Mouse (Mus musculus) erythroblast, embryonic 14.5 days (primary cell): ENCODE measurements around the gene Heg1. TPM values are rescaled to one million over a fixed set of nuclear protein-coding genes. Genes with fewer than 3 reads are reported as not detected.
A peak's percentile ranks its signal among the peaks of the same experiment; 100 is the strongest.

Experiments used
- H3K27me3 ChIP-seq: 2 replicates; pipeline ENCODE4 v1.6.1; 2012; ENCODE audit warnings: inconsistent platforms; ENCODE audit not compliant: control insufficient read depth
- H3K36me3 ChIP-seq: 2 replicates; pipeline ENCODE4 v1.6.1; 2012; ENCODE audit warnings: mild to moderate bottlenecking, inconsistent platforms; ENCODE audit not compliant: control insufficient read depth
- H3K4me1 ChIP-seq: 2 replicates; pipeline ENCODE4 v1.6.1; 2012; ENCODE audit warnings: inconsistent platforms; ENCODE audit not compliant: control insufficient read depth
- H3K4me3 ChIP-seq: replicated peaks from 2 replicates; pipeline ENCODE3; 2012; ENCODE audit warnings: moderate library complexity, mild to moderate bottlenecking, inconsistent platforms
- H3K9me3 ChIP-seq: 2 replicates; pipeline ENCODE4 v1.6.1; 2012; ENCODE audit warnings: low read length, inconsistent platforms, mixed read lengths; ENCODE audit not compliant: control insufficient read depth
- GATA1 ChIP-seq: IDR thresholded peaks from 2 replicates; pipeline ENCODE4 v1.6.1; 2012; ENCODE audit warnings: low read length, inconsistent platforms, mixed read lengths
- TAL1 ChIP-seq: IDR thresholded peaks from 3 replicates; pipeline ENCODE4 v1.6.1; 2012; ENCODE audit warnings: low read length, inconsistent platforms, mixed read lengths
- polyA plus RNA-seq: library from polyadenylated mRNA; stranded (reverse); fragments of >175 nt; gene quantifications from 2 replicates; pipeline ENCODE4 v1.2.3, GENCODE M21; 2012

Heg1 gene
- polyA plus RNA-seq, 1 experiment, result 0.04 TPM

DNA sequence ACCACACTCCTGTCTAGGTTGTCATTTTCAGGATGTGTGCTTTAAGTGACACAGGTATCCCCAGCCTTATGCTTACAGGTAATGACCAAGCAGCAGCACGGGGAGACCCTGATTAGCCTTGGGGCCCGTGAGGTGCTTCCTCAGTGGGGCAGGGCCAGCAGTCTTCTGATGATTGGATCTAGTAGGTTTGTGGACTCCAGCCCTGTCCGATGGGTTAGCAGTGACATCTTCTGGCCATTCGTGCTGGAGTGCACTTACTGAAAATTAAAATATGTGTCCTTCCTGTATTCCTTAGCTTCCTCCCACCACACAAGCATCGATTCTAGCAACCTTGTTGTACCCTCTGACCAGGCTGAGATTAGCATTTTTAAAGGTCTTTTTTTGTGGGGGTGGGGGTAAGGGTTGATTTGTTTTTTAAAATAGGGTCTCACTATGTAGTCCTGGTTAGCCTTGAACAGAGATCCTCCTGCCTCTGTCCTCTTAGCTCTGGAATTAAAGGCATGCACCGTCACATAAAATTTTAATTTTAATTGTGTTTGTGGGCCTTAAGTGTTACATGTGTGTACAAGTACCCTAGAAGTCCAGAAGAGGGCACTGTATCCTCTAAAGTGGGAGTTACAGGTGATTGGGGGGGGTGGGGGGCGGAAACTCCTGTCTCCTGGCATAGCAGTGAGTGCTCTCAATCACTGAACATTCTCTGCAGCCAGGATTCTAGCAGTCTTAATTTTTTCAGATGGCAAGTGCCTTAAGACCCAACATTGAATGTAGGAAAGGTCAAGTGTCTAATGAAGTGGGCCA lies 60.7 kb downstream of the Heg1 start:
- no peaks in the 10 kb centered on the region for H3K4me1 ChIP-seq
- no peaks in the 10 kb centered on the region for H3K27me3 ChIP-seq
- H3K4me3 ChIP-seq, result no peak overlapping the region
- peaks cover 7% of the 10 kb centered on the region; the same call in 1 of the 2 replicates for H3K36me3 ChIP-seq
- H3K9me3 ChIP-seq, result no peaks in the 10 kb centered on the region
- no peak for TF ChIP-seq TAL1
- no peak for TF ChIP-seq GATA1

DNA sequence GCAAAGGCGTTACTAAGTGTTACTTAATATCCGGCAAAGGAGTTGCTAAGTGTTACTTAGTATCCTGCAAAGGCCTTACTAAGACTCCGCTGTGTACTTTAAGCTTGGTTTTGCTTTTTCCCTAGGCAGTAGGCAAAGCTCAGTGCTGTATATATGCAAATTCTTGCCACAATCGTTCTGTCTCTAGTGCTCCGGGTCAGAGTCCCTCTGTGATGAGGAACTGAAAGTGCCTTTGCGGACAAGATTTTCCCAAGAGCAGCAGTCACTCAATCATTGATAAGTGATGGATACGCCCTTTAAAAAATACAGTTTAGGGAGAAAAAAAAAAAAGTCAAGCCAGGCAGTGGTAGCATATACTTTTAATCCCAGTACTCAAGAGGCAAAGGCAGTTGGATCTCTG lies 61.3 kb downstream of the Heg1 start:
- TF ChIP-seq GATA1, result no peak
- no peak for TF ChIP-seq TAL1
- H3K27me3 ChIP-seq, result no peaks in the 10 kb centered on the region
- no peak overlapping the region for H3K4me3 ChIP-seq
- peaks cover 7% of the 10 kb centered on the region; the same call in 1 of the 2 replicates for H3K36me3 ChIP-seq
- H3K9me3 ChIP-seq, result no peaks in the 10 kb centered on the region
- no peaks in the 10 kb centered on the region for H3K4me1 ChIP-seq

DNA sequence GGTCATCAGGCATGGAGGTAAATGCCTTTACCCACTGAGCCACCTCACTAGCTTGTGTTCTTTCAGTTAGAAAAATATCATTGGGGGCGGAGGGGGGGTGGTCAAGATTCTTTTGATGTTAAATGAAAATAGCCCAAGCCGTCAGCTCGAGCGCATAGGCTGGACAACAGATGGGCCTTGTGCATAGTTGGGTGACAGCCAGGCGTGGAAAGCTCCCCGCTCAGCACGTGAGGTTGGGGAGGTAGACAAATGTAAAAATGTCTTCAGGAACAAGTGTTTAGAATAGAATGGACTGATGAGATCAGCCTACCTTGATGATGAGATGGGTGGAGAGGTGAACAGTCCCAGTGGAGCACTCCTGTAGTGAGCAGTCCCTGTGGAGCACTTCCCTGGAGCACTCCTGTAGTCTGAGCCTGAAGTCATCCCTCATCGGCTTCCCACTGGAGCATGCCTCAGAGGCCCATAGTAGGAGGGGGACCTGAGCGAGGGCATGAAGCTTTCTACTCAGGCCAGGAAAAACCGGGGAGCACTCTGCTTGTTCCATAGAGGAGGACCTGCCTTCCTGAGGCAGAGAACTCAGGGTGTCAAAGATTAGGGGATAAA lies 62.0 kb downstream of the Heg1 start:
- TF ChIP-seq TAL1 (no peak), GATA1 (no peak)
- Histone ChIP-seq H3K27me3 (no peaks in the 10 kb centered on the region), H3K9me3 (no peaks in the 10 kb centered on the region), H3K36me3 (peaks cover 7% of the 10 kb centered on the region; the same call in 1 of the 2 replicates), H3K4me3 (no peak overlapping the region), H3K4me1 (peaks cover 3% of the 10 kb centered on the region)

DNA sequence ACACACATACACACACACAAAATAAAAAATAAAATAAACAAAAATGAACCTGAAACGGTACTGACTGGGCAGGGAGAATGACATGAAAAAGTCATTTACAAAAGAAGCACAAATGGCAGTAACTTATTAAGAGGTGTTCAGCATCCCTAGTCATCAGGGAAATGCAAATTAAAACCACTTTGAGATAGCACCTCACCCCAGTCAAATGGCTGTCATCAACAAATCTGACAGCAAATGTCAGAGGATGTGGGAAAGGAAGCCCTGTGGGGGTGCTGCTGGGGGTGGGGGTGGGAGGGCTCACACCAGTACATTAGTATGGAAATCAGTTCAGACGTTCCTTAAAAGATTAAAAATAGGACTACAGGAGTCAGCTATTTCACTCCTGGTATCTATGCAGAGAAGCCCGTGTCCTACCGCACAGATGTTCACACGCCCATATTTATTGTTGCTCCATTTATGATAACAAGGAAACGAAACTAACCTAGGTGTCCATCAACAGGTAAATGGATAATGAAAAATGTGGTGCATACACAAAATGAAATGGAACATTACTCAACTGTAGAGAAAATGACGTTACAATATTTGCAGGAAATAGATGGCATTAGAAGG lies 63.3 kb downstream of the Heg1 start:
- H3K9me3 ChIP-seq, result no peaks in the 10 kb centered on the region
- TF ChIP-seq TAL1 (no peak), GATA1 (no peak)
- H3K4me1 ChIP-seq, result peaks cover 10% of the 10 kb centered on the region
- peaks cover 7% of the 10 kb centered on the region; the same call in 1 of the 2 replicates for H3K36me3 ChIP-seq
- H3K4me3 ChIP-seq, result no peak overlapping the region
- H3K27me3 ChIP-seq, result no peaks in the 10 kb centered on the region

DNA sequence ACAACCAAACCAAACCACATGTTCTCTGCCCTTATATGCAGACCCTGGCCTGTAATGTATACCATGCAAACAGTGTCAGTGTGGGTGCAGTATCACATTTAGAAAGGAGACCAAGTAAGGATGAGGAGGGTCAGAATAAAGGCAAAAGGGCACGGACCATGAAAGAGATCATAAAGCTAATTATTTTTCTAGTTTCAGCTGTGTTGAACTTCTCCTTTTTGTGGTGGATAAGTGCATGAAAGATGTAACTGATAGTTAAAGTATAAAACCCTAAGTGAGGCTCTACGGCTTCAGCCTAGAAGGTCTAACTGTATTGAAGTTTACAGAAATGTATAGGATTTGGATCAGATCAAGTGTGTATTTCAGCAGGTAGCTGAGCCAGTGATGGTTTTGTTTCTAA lies 63.8 kb downstream of the Heg1 start:
- no peak overlapping the region for H3K4me3 ChIP-seq
- no peaks in the 10 kb centered on the region for H3K27me3 ChIP-seq
- TF ChIP-seq GATA1 (no peak), TAL1 (no peak)
- H3K4me1 ChIP-seq, result peaks cover 10% of the 10 kb centered on the region
- no peaks in the 10 kb centered on the region for H3K9me3 ChIP-seq
- H3K36me3 ChIP-seq, result peaks cover 8% of the 10 kb centered on the region; the same call in 1 of the 2 replicates

DNA sequence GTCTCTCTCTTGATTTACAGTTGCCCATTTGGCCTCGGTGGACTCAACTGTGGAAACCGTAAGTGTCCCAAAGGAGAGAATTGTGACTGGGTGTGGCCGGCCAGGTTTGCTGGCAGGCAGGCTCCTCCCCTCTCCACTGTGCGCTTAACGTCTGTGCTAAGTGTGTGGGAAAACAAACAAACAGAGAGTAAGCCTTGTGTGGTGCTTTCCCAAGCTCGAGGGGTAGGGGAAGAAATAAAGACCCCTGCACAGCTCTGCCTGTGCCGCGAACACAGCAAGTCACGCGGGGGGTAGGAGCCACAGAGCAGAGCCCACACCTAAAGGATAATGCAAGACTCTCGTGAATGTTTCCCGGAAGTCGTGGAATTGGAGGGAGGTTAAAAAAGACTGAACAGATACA lies 67.0 kb downstream of the Heg1 start:
- TF ChIP-seq TAL1, result no peak
- no peak for TF ChIP-seq GATA1
- Histone ChIP-seq H3K4me1 (peaks cover 22% of the 10 kb centered on the region), H3K9me3 (no peaks in the 10 kb centered on the region), H3K27me3 (no peaks in the 10 kb centered on the region), H3K36me3 (peaks cover 7% of the 10 kb centered on the region; the same call in 1 of the 2 replicates), H3K4me3 (peak overlapping the region; percentile 62)

DNA sequence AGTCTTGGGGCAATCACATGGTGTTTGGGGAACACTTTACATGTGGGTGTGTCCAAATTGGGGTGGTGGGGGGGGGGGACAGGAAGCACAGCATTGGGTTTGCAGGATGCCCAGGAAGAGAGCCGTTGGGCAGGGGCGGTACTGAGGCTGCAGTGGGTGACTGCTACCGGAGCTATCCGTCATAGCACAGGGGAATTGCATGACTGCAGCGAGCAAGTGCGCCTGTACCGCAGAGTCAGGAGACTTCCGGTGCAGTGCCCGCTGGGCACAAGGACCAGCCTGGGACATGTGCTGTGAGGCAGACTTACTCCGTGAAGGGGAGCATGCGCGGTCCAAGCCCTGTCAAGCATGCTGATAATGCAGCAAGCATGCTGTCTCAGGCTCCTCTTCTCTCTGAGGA lies 67.4 kb downstream of the Heg1 start:
- Histone ChIP-seq H3K4me1 (peaks cover 26% of the 10 kb centered on the region), H3K27me3 (no peaks in the 10 kb centered on the region), H3K4me3 (peak overlapping the region; percentile 62), H3K36me3 (peaks cover 7% of the 10 kb centered on the region; the same call in 1 of the 2 replicates), H3K9me3 (no peaks in the 10 kb centered on the region)
- no peak for TF ChIP-seq TAL1

DNA sequence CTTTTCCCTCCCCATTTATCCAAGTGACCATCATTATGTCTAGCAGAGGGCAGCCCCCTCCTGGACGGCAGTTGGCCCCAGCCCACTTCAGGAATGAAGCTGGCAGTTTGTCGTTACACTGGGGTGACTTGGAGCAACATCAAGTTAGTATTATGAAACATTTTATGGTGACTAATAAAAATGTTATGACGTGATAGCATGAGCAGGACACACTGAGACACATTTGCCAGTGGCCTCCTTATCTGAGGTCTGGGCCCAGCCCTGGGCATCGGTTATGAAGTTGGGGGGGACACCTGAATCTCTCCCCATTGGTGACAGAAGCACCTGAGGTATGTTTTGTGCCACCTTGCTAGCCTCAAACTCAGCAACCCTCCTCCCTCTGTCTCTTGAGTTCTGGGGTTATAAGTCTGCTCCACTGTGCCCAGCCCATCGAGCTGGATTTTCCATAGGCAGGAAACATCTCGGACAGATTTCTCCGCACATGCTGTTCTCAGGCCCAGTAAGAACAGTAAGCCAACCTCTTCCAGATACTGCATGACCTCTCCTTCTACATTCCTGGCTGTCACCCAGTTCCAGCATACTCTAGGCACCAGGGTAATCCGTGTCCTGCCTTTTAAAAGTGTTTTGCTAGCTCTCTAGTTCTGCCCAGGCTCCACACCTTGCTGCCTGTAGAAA lies 68.9 kb downstream of the Heg1 start:
- TF ChIP-seq GATA1 (no peak), TAL1 (no peak)
- H3K4me3 ChIP-seq, result no peak overlapping the region
- no peaks in the 10 kb centered on the region for H3K9me3 ChIP-seq
- H3K36me3 ChIP-seq, result peaks cover 7% of the 10 kb centered on the region; the same call in 1 of the 2 replicates
- peaks cover 27% of the 10 kb centered on the region for H3K4me1 ChIP-seq
- H3K27me3 ChIP-seq, result no peaks in the 10 kb centered on the region

DNA sequence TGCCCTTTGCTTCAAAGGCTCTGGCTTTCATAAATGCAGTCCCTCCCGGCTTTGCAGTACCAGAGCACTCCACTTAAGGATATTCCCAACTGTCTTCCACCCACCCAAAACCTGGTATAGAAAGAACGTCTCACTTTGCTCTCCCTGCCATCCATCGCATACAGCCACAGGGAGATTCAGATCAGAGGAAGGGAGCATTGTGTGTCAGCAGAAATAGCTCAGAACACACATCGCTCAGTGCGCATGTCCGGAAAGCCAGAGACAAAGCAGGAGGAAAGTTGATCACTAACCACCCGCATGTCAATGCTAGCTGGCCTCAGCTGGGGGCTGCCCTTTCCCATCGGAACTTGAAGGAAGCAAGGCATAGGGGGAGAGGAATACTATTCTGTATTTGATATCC lies 71.1 kb downstream of the Heg1 start:
- Histone ChIP-seq H3K4me3 (peak overlapping the region; percentile 58), H3K9me3 (no peaks in the 10 kb centered on the region), H3K27me3 (no peaks in the 10 kb centered on the region), H3K36me3 (peaks cover 7% of the 10 kb centered on the region; the same call in 1 of the 2 replicates), H3K4me1 (peaks cover 28% of the 10 kb centered on the region)
- TF ChIP-seq GATA1, result no peak
- TF ChIP-seq TAL1, result no peak
